12 mouse cellular contexts compared by ENCODE assay signal in the genomic region with DNA sequence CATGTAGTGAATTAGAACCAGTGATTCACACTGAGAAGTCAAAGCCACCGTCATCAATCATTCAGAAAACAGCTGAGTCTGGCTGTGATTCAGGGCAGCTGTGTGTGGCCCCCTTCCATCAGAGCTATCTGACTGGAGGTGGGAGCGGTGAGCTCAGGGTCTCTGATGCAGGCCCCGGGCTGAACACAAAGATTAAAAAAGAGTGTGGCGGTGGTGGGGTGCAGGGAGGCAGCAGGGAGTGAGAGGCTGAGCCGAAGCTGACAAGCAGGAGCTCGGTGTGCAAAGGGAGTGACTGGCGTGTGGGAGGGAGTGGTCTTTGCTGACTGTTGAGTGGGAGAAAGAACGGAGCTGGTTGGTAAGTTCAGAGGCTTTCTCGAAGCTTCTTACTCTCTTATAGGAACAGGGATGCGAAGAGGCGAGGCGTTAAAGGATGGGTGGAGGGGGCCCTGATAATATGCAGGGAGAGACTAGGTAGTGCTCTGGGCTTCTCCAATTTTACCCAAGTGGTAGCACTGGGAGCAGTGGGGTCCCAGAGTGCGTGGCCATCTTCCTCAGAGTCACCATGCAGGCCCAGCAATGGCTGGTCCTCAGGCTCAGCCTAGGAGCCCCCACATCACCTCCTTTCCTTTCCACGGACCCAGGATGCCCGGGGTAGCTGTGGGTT.
DNase-seq lines count a peak whose midpoint lies in the region; ATAC-seq and TF ChIP-seq lines count a peak whose summit lies in the region.
"Had no signal": no experiment of that assay in that cellular context is flagged by ENCODE, and none has a peak within 500 bp of the region (broad histone marks: within the 10 kb centered on the region; RNA-seq: fewer than 3 reads in every experiment).

No protein-coding gene starts in this region.

- no peak for ATAC-seq in lung, embryonic 14.5 days (ENCODE audit: insufficient read depth)
- ATAC-seq in lung, postnatal 0 days, result no peak
- ATAC-seq: forebrain, embryonic 14.5 days had no signal

- WGBS in lung, embryonic 14.5 days, result 32% methylated on average over 15 of the region's 15 CpGs
- 42% methylated on average over 15 of the region's 15 CpGs for WGBS in lung, postnatal 0 days
- 47% methylated on average over 15 of the region's 15 CpGs for WGBS in olfactory bulb, adult 2 months

- DNase-seq in adrenal gland, postnatal 10 days, result peak; percentile 24
- no peak for DNase-seq in adrenal gland, adult 8-10 months
- DNase-seq in lung, embryonic 14.5 days, result peak; percentile 18
- DNase-seq in lung, postnatal 0 days (ENCODE audit: low spot score), result no peak
- DNase-seq in frontal cortex, postnatal 14 days (ENCODE audit: low spot score in 2 of 2), result peak; percentile 13 to 19
- no peak for DNase-seq in layer of hippocampus, adult 11-12 months (ENCODE audit: low spot score)
- no peak for DNase-seq in thymus, postnatal 14 days
- DNase-seq: cerebellum, adult 9-10 months had no signal

- no peak for TF ChIP-seq CTCF in lung, embryonic 14.5 days (IDR thresholded peaks at IDR 0.05; ENCODE audit: low read depth)
- no peak for TF ChIP-seq CTCF in lung, postnatal 0 days (IDR thresholded peaks at IDR 0.05)
- TF ChIP-seq CTCF in olfactory bulb, adult 2 months (IDR thresholded peaks at IDR 0.05; ENCODE audit: insufficient read depth, low read depth, low read length), result no peak

- no peak for TF ChIP-seq EP300 in lung, postnatal 0 days (IDR thresholded peaks at IDR 0.05)

- H3K4me2 ChIP-seq in lung, embryonic 14.5 days, result no peak overlapping the region
- no peak overlapping the region for H3K4me2 ChIP-seq in lung, postnatal 0 days (replicated peaks; ENCODE audit: low read depth, low read length)
- H3K4me2 ChIP-seq: hindbrain, embryonic 15.5 days; limb, embryonic 15.5 days had no signal

- H3K36me3 ChIP-seq in lung, embryonic 14.5 days (ENCODE audit: insufficient read depth), result no peaks in the 10 kb centered on the region
- no peaks in the 10 kb centered on the region for H3K36me3 ChIP-seq in lung, postnatal 0 days (ENCODE audit: insufficient read depth, low read length)
- H3K36me3 ChIP-seq: hindbrain, embryonic 15.5 days; limb, embryonic 15.5 days had no signal

- no peak overlapping the region for H3K9ac ChIP-seq in lung, embryonic 14.5 days
- no peak overlapping the region for H3K9ac ChIP-seq in lung, postnatal 0 days (replicated peaks; ENCODE audit: low read depth)
- H3K9ac ChIP-seq: hindbrain, embryonic 15.5 days; limb, embryonic 15.5 days had no signal

- H3K27me3 ChIP-seq in lung, embryonic 14.5 days (ENCODE audit: insufficient read depth, low read length), result no peaks in the 10 kb centered on the region
- no peaks in the 10 kb centered on the region for H3K27me3 ChIP-seq in lung, postnatal 0 days (replicated peaks; ENCODE audit: insufficient read depth, low read length)
- H3K27me3 ChIP-seq: hindbrain, embryonic 15.5 days had no signal

- H3K27ac ChIP-seq in lung, embryonic 14.5 days (ENCODE audit: low read depth), result no peak overlapping the region
- H3K27ac ChIP-seq in lung, postnatal 0 days (ENCODE audit: low read length), result no peak overlapping the region
- peak overlapping the region; percentile 69; the same call in 1 of the 2 replicates for H3K27ac ChIP-seq in olfactory bulb, adult 2 months (ENCODE audit: insufficient read depth, low read depth, low read length)
- H3K27ac ChIP-seq: hindbrain, embryonic 15.5 days; limb, embryonic 15.5 days had no signal

- H3K4me1 ChIP-seq in lung, embryonic 14.5 days (ENCODE audit: insufficient read depth), result 0 out of 2 replicates have a peak, but pooled peaks cover 7% of the 10 kb centered on the region
- H3K4me1 ChIP-seq in lung, postnatal 0 days (ENCODE audit: insufficient read depth, low read depth, low read length), result no peaks in the 10 kb centered on the region
- peaks cover 18% of the 10 kb centered on the region for H3K4me1 ChIP-seq in olfactory bulb, adult 2 months (ENCODE audit: control insufficient read depth, insufficient read depth, low read length)
- H3K4me1 ChIP-seq: limb, embryonic 15.5 days had no signal

- no peak overlapping the region for H3K4me3 ChIP-seq in lung, embryonic 14.5 days (ENCODE audit: low read depth, low read length)
- no peak overlapping the region for H3K4me3 ChIP-seq in lung, postnatal 0 days (ENCODE audit: low read depth, low read length)
- no peak overlapping the region for H3K4me3 ChIP-seq in olfactory bulb, adult 2 months (ENCODE audit: insufficient read depth, low read depth, low read length)
- H3K4me3 ChIP-seq: hindbrain, embryonic 15.5 days; limb, embryonic 15.5 days had no signal

- H3K9me3 ChIP-seq in lung, embryonic 14.5 days (ENCODE audit: low read depth, low read length), result no peaks in the 10 kb centered on the region
- no peaks in the 10 kb centered on the region for H3K9me3 ChIP-seq in lung, postnatal 0 days (ENCODE audit: low read length)
- H3K9me3 ChIP-seq: hindbrain, embryonic 15.5 days; limb, embryonic 15.5 days had no signal

- no peak for TF ChIP-seq POLR2A in olfactory bulb, adult 2 months (IDR thresholded peaks at IDR 0.05; ENCODE audit: insufficient read depth, low read depth, low read length)

Comparison
In these comparisons a context has a peak if more than half of its experiments do, and no peak if none do; other contexts are left out.
1. DNase-seq: peak in adrenal gland, postnatal 10 days (single experiment), lung, embryonic 14.5 days (single experiment) and frontal cortex, postnatal 14 days (2 of 2); none in adrenal gland, adult 8-10 months (single experiment), lung, postnatal 0 days (single experiment), layer of hippocampus, adult 11-12 months (single experiment) and thymus, postnatal 14 days (single experiment).